9 mouse cellular contexts compared by ENCODE assay signal in the genomic region with DNA sequence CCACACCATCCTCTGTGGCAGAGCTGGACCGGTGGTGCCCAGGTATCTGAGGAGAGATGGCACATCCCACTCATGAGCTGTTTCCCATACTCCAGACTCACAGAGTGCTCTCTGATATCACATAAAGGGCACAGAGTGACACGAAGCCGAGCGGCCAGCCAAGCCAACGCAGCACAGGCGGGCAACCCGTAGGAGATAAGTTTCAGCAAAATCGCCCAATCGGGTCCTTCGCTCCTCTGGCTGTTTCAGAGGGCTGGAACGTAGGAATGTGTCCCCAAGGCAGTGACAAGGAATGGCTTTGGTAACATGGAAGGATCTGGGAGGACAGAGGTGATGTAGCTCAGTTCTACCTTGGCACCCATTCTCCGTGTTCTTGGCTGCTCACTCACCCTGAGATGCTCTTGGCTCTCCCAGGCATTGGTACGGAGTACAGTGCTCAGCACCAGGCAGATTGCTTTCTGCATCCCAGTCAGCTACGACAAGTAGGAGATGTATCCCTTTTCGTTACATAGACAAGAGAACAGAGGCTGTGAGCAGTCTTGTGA. TPM values are rescaled to one million over a fixed set of nuclear protein-coding genes. Genes with fewer than 3 reads are reported as not detected.
DNase-seq lines count a peak whose midpoint lies in the region; ATAC-seq and TF ChIP-seq lines count a peak whose summit lies in the region.
"Had no signal": no experiment of that assay in that cellular context is flagged by ENCODE, and none has a peak within 500 bp of the region (broad histone marks: within the 10 kb centered on the region; RNA-seq: fewer than 3 reads in every experiment).

No protein-coding gene starts in this region.

- H3K27me3 ChIP-seq in heart, postnatal 0 days (ENCODE audit: control insufficient read depth, insufficient read depth, low read length) = no peaks in the 10 kb centered on the region
- H3K27me3 ChIP-seq in heart, embryonic 11.5 days (ENCODE audit: control insufficient read depth, insufficient read depth, low read length) = peaks cover 40% of the 10 kb centered on the region
- H3K27me3 ChIP-seq in testis, adult 2 months (ENCODE audit: control insufficient read depth, insufficient read depth, low read length) = no peaks in the 10 kb centered on the region
- peaks cover 5% of the 10 kb centered on the region; the same call in 1 of the 2 replicates for H3K27me3 ChIP-seq in intestine, embryonic 15.5 days (replicated peaks)
- H3K27me3 ChIP-seq: Patski had no signal

- H3K27ac ChIP-seq in heart, postnatal 0 days (ENCODE audit: low read depth) = peak overlapping the region; percentile 86
- H3K27ac ChIP-seq in heart, embryonic 11.5 days (ENCODE audit: low read depth, low read length) = no peak overlapping the region
- H3K27ac ChIP-seq in testis, adult 2 months (ENCODE audit: control insufficient read depth, insufficient read depth, low read depth, low read length) = peak overlapping the region; percentile 5; the same call in 1 of the 2 replicates
- 0 out of 2 replicates have a peak overlapping the region, but pooled peaks have one; percentile 6 for H3K27ac ChIP-seq in intestine, embryonic 15.5 days

- no peaks in the 10 kb centered on the region for H3K9me3 ChIP-seq in heart, postnatal 0 days (replicated peaks; ENCODE audit: control insufficient read depth, low read length)
- H3K9me3 ChIP-seq in heart, embryonic 11.5 days (replicated peaks; ENCODE audit: control insufficient read depth, low read length) = no peaks in the 10 kb centered on the region
- H3K9me3 ChIP-seq in intestine, embryonic 15.5 days = no peaks in the 10 kb centered on the region

- TF ChIP-seq CTCF in heart, postnatal 0 days (IDR thresholded peaks at IDR 0.05; ENCODE audit: low read depth) = no peak
- no peak for TF ChIP-seq CTCF in testis, adult 2 months (IDR thresholded peaks at IDR 0.05; ENCODE audit: control insufficient read depth, insufficient read depth, insufficient replicate concordance, low read depth, low read length)

- 0 out of 2 replicates have a peak overlapping the region, but pooled peaks have one; percentile 26 for H3K9ac ChIP-seq in heart, postnatal 0 days (replicated peaks; ENCODE audit: low read depth, low read length)
- no peak overlapping the region for H3K9ac ChIP-seq in heart, embryonic 11.5 days (ENCODE audit: low read depth, low read length)
- H3K9ac ChIP-seq in intestine, embryonic 15.5 days = no peak overlapping the region

- H3K4me3 ChIP-seq in heart, postnatal 0 days (ENCODE audit: low read depth, low read length) = peak overlapping the region; percentile 8; the same call in 1 of the 2 replicates
- H3K4me3 ChIP-seq in heart, embryonic 11.5 days (ENCODE audit: low read depth, low read length) = no peak overlapping the region
- no peak overlapping the region for H3K4me3 ChIP-seq in testis, adult 2 months (ENCODE audit: control insufficient read depth, low read depth, low read length)
- H3K4me3 ChIP-seq in intestine, embryonic 15.5 days (replicated peaks) = no peak overlapping the region

- H3K36me3 ChIP-seq in heart, postnatal 0 days (replicated peaks; ENCODE audit: control insufficient read depth, insufficient read depth, low read length) = peaks cover 25% of the 10 kb centered on the region
- no peaks in the 10 kb centered on the region for H3K36me3 ChIP-seq in heart, embryonic 11.5 days (ENCODE audit: control insufficient read depth, insufficient read depth, low read length)
- no peaks in the 10 kb centered on the region for H3K36me3 ChIP-seq in testis, adult 2 months (ENCODE audit: control insufficient read depth, insufficient read depth, low read length)
- no peaks in the 10 kb centered on the region for H3K36me3 ChIP-seq in intestine, embryonic 15.5 days

- DNase-seq in heart, postnatal 0 days (ENCODE audit: low spot score) = no peak
- DNase-seq in testis, postnatal 10 days (ENCODE audit: low spot score) = no peak
- no peak for DNase-seq in ovary, postnatal 14 days (ENCODE audit: low spot score)
- no peak for DNase-seq in embryo, embryonic 11 days
- DNase-seq: liver had no signal

- no peak for TF ChIP-seq POLR2A in testis, adult 2 months (IDR thresholded peaks at IDR 0.05; ENCODE audit: control insufficient read depth, low read depth, low read length)

- H3K4me2 ChIP-seq in heart, postnatal 0 days (ENCODE audit: low read depth, low read length) = peak overlapping the region; percentile 46
- no peak overlapping the region for H3K4me2 ChIP-seq in heart, embryonic 11.5 days
- no peak overlapping the region for H3K4me2 ChIP-seq in intestine, embryonic 15.5 days (replicated peaks)

- WGBS in heart, postnatal 0 days = 61% methylated on average over 15 of the region's 15 CpGs
- WGBS in heart, embryonic 11.5 days (ENCODE audit: insufficient replicate concordance) = 79% methylated on average over 15 of the region's 15 CpGs
- WGBS in intestine, embryonic 15.5 days = 92% methylated on average over 15 of the region's 15 CpGs

- peak; percentile 39 for ATAC-seq in heart, postnatal 0 days (ENCODE audit: insufficient read depth, low read depth)
- no peak for ATAC-seq in heart, embryonic 11.5 days (replicated peaks; ENCODE audit: insufficient number of reproducible peaks, low FRiP score, low TSS enrichment)
- no peak for ATAC-seq in intestine, embryonic 15.5 days

- no peak for TF ChIP-seq EP300 in heart, postnatal 0 days (IDR thresholded peaks at IDR 0.05; ENCODE audit: low read depth)

- peaks cover 53% of the 10 kb centered on the region for H3K4me1 ChIP-seq in heart, postnatal 0 days (ENCODE audit: control insufficient read depth, insufficient read depth)
- H3K4me1 ChIP-seq in heart, embryonic 11.5 days (ENCODE audit: control insufficient read depth, insufficient read depth, low read length) = no peaks in the 10 kb centered on the region
- H3K4me1 ChIP-seq in testis, adult 2 months (ENCODE audit: control insufficient read depth, insufficient read depth, low read length) = peaks cover 3% of the 10 kb centered on the region; the same call in 1 of the 2 replicates
- H3K4me1 ChIP-seq in intestine, embryonic 15.5 days (replicated peaks) = peaks cover 10% of the 10 kb centered on the region

RNA-seq across cellular contexts. Expression of a gene that starts 56.4 kb away (rescaled TPM):
- 11.6 and 18.5 TPM in 2 replicates for total RNA-seq in heart, postnatal 0 days (2014; rRNA removed; ENCODE audit: low replicate concordance)
- polyA plus RNA-seq in heart, postnatal 0 days (2015; fragmentation: Nextera tagmentation; extraction: Ambion mirVana) = 31.4 and 33.4 TPM in 2 replicates
- polyA plus RNA-seq in heart, embryonic 11.5 days (2014; fragmentation: Nextera tagmentation; extraction: Ambion mirVana) = 1.7 and 2.8 TPM in 2 replicates
- 0.63 and 1.6 TPM in 2 replicates for polyA plus RNA-seq in testis, adult 2 months (2012; rRNA removed)
- 18.2 and 19.5 TPM in 2 replicates for polyA plus RNA-seq in intestine, embryonic 15.5 days (2015; fragmentation: Nextera tagmentation; extraction: Ambion mirVana)
